Mouse (Mus musculus) ZHBTc4 (cell line): Measurements from ENCODE around the gene Dnajb8.
A peak's percentile ranks its signal among the peaks of the same experiment; 100 is the strongest.

Experiments used
- DNase-seq: peaks from one replicate; pipeline ENCODE4 v3.0.0-alpha.2; 2011; ENCODE audit warnings: low read depth, low spot score

Dnajb8 gene

DNA sequence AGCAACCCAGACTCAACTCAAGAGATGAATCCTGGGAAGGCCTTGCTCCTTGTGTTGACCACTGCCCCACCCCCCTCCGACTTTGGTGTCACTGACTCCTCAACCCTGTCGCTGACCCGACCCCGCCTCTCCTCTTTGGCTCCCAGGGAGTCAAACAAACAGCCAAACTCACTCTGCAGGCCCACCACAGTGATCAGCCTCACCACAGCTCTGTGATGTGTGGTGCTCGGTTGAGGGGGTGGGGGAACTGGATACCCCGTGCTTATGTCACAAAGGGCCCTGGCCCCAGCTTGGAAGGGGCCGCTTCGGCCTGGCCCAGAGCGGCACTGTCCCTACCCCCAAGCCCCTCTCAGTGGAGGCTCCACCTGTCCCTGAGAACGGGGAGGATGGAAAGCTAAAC lies at the start of gene Dnajb8:
TSS of gene Dnajb8 (plus strand) at position 301 of the 400 bp plus-strand sequence.
- DNase-seq = no peak

DNA sequence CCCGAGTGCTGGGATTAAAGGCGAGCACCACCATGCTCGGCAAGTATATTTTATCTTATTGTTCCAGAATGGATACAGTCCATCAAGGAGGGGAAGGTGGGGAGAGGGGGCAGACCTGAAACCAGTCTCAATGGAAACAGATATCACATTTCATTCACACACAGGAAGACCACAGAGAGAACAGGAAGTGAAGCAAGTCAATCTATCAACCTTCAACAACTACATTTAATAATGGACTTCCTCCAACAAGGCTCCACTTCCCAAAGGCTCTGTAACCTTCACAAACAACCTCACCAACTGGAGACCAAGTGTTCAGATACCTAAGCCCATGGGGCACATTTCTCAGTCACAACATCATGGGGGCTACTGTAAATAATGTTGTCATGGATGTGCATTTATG lies 47.9 kb upstream of the Dnajb8 start:
- DNase-seq = no peak

DNA sequence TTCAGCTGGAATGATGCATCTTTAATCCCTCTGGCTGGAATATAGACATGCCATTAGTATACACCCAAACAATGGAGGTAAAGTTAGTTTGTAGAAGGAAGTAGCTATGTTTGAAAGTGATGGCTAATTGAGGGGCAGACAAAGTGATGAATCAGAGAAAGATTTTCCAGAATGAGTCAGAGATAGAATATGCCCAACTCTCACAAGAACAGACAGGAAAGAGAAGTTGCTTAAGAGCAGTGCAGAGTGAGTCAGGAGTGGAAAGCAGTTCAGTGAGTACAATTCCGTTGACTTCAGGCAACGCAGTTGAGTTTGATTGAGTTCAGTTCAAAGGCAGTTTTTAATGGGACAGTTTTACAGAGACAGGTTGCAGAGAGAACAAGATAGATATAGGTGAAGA lies 47.4 kb upstream of the Dnajb8 start:
- DNase-seq = no peak

DNA sequence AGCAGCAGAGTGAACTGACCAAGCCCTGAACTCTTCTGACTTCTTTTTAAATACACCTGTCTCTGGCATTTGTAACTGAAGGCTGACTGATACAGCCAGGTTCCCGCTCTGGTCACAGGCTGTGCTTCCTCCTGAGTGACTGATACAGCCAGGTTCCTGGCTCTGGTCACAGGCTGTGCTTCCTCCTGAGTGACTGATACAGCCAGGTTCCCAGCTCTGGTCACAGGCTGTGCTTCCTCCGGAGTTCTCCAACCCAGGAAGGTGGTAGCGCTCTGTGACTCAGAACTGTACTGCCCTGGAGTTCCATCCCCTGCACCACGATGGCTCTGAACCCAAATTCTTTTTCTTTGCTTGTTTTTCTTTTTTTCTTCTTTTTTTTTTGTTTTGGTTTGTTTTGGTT lies 37.4 kb upstream of the Dnajb8 start:
- DNase-seq = no peak

DNA sequence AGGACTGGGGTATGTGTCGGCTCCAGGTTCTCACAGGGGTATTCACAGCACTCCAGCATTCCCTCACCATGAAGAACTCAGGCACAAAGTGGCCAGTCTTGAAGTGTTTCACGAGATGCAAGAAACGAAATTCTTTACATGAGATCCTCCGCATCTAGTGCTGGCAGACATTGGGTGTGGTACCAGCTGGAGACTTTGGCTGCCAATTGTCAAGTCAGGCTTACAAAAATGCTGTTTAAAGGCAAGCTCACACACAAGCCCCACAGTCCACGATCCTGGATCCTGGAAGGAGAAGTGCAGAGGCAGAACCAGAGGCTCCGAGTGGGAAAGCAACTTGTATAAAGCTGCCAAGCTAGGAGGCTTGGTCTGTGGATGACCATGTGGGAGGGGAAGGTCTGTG lies 33.9 kb upstream of the Dnajb8 start:
- DNase-seq = no peak

DNA sequence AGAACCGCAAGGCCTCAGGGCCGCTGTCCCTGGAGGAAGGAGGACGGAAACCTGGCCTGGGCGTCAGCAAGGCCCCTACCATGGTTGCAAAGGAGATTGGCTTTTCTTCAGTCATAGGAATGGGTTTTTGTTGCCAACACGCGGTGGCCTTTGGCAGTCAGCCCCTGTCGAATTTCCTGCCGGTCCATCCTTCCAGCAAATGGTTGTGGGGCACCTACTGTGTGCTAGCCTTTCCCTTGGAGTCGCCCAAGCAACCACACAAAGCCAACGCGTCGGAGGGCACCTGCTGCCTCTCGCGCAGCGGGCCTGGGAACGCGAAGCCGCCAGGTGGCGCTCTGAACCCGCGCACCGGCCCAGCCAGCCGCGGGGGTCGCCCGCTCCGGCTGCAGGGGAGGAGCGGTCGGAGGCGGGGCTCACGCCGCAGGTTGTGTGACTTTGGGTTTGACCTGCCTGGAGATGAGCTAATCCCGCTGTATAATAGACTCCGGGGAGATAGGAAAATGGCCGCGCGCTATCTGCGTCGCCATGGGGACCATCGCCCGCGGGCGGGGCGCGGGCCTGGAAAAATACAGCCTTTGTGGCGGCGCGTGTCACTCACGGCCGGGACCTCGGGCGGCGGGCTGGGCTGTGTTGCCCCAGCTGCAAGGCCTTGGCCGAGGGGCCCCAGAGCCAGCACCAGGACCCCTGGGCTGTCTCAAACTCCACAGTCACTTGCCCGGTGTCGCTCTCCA lies 32.6 kb upstream of the Dnajb8 start:
- DNase-seq = peak; percentile 98

DNA sequence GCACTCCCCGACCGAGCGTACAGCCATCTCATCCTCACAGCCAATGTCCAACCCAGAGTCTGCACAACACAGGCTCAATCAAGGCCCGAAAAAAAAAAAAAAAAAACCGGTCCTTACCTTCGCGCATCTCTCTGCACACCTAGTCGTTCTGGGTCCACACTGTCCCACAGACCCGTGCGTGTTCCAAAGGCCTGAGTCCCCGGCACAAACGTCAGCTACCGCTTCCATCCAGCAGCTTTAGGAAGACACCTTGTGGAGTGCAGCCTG lies 32.1 kb upstream of the Dnajb8 start:
- DNase-seq = no peak

DNA sequence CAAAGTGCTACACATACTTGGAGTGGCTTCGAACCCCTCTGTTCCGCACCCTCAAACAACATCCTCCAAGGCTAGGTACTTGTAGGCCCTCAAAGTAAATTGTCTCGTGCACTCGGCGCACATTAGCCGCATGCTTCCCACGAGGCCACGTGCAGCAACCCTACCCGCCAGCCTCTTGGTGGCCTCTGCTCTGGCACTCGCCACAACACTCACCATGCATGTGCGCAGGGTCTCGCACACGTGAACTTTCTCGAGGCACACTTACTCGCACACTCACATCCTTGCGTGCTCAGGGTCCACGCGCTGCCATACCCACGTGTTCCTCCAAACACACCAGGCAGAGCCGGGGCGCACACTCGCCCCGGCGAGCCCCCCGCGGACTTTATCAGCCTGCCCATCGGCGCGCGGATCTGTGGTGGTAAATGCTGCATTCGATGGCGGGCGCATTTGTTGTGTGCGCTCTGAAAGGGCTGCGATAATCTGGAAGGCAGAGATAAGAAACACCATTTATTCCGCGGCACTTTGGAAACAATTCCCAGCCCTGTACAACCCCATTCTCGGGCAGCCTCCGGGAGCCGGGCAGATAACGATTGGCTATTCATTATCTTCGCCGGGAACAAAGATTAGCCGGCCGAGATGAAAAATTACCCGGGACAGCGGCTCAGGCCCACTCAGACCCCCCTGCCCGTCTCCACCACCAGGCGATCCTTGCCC lies 31.6 kb upstream of the Dnajb8 start:
- DNase-seq = peak; percentile 55

DNA sequence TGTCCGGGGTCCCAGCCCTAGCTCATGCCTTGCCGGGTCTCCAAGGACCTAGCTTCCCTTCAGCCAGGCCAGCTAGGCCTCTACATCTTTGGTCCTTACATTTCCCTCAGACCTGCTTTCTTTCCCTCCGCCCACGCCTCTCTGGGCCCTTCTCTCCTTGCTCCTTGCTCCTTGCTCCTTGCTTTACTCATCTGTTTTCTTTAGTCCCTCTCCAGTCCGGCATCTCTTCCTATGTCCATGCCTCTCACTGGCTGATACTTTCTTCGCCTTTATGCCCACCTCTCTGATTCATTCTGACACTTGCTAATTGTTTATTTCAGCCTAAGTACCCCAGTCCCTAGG lies 31.1 kb upstream of the Dnajb8 start:
- no peak for DNase-seq

DNA sequence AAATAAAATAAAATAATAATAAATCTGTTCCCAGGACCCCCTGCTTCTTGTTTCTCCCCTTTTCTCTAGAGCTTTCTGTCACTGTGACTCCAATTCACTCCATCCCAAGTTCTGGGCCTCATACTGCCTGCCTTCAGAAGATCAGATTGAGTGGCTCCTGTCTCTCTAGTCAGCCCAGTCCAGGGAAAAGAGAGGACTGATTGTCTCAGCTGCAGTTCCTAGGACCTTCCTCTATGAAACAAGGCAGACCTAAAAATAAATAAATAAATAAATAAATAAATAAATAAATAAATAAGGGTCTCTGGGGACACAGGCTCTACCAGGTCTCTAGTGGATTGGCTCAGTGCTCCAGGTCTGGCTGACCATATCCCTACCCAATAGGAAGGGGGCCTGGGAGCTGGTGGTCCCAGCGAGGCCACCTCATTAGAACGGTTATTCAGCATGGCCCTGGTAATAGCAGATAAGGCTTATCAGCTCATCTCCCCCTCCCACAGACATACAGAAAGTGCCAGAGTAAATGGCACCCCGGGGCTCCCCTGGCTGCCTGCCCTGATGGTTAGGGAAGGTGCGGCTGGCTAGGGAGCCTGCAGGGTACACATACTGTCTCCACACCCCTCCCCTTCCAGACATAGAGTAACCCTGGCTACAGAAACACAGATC lies 30.5 kb upstream of the Dnajb8 start:
- DNase-seq = no peak

DNA sequence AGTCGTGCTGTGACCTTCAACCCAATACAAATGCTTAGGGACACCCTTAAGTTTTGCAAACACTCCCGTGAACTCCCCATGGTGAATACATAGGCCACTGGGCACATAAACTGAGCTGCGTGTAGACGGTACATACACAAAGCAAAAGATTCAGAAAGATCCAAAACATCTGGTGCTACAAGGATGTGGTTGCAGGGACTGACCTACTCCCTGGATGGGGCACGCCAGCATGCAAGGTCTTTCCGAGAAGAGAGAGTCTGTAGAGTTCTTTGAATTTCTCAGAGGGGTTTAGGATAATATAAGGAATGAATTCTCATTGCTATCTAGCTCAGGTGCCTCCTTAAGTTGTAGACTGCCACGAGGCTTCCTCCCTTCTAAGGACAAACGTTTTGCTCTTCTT lies 29.3 kb upstream of the Dnajb8 start:
- DNase-seq = no peak

DNA sequence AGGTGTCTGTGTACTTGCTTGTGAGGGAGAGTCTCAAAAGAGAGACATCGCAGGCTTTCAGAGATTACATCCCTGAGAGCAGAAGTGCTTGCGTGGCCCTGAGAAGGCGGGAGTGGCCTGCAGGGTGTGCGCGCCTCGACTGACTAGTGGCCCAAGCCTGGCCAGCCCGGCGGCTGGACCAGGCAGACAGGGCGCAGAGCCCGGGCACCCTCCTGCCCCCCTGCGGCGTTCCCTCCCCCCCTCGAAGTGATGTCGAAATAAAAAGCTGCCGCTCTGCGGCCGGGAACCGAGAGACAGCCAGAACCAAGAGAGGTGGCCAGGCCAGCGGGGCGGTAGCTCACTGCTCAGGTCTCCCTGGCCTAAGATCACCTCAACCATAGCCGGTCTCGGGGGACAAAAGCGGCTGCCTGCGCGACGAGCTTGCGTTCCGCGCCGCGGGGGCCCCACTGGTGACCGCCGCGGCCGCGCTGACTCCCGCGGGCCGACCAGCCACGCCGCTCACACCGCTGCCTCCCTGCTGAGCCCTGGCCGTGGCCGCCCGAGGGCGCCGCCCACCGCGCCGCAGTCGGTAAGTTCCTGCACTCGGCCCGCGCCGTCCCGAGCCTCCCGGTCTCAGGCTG lies 28.5 kb upstream of the Dnajb8 start, which contains the start of gene Gata2:
TSS of gene Gata2 (plus strand) at position 459 of the 620 bp plus-strand sequence.
- peak; percentile 32 for DNase-seq

DNA sequence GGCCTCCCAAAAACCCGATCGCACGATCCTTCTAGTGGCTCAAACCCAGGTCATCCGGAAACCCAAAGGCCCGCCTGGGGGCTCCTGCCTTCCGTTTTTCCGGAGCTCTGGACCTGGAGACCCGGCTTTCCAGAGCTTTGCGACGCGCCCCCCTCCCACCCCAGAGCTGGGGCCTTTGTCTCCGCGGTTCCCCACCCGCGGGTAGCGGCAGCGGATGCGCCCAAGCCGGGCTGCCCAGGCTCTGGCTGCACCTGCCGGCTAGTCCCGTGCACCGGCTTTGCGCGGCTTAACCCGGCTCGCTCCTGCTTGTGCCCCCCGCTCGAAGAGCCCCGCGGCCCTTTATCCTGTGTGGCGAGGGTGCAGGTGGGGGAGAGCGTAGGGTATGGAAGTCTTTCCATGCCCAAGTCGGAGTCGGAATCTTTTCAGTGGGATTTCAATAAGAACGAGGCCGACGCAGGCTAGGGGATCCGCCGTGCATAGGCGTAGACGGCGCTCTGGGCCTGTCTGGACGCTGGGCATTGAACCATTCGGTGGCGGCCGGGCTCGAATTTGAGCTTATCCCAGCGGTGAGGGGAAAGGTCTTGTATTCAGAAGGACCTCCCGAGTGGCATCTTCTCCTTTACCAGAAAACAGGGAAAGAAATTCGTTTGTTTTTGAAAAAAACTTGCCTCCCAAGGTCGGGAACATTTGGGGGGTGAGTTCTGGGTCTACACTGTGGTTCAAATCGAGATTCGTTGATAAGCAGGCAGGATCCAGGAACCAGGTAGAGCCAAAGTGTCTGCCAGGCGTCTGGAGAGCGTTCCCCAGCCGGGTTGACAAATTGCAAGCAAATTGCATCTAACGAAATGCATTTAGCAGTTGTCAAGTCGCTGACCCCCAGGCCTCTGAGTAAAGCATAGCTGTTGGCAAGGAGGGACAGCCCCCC lies 27.8 kb upstream of the Dnajb8 start:
- DNase-seq = peak; percentile 72

DNA sequence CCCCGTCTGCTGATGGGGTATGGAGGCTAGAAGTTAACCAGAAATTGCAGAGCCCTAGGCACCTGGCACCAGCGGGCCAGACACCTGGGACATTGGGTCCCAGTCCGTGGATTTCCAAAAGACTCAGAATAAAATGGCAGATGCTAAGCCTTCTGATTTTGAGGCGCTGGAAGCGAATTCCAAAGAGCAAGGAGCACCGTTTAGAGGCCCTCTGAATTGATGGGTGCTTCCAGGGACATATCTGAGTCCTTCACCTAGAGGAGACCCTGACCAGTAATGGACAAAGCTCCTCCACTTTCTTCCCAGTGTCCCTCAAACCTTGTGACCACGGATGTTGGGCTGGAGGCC lies 27.1 kb upstream of the Dnajb8 start:
- DNase-seq = peak; percentile 41

DNA sequence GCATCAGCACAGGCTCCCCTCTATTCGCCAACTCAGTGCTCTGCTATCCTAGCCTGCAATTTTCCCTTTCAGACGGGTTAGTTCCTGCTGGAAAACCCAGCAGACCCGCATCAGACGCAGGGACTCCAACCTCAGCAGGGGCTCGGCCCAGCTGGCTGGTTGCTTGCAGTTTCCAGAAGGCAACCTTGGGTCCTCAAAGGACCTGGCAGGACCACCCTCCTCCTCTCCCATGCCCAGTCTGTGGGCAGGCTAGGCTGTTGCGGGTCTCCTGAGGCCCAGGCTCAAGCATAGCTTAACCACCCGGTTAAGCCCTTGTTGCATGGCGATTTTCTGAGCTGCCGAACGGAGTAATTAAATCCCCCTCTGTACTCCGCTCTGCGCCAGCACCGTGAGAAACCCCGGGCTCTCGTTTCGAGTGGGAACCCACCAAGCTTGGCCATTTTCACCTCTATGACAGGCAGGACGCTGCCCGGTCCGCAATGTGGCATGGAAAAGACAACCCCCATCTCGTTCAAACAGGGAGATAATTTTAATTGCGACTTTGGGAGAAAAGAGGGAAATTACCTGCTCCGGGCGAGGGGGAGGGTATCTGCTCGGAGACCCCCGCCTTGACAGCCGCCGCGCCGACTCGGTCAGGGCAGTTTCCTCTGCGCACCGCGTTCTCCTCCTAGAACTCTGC lies 25.9 kb upstream of the Dnajb8 start:
- DNase-seq = peak; percentile 57

DNA sequence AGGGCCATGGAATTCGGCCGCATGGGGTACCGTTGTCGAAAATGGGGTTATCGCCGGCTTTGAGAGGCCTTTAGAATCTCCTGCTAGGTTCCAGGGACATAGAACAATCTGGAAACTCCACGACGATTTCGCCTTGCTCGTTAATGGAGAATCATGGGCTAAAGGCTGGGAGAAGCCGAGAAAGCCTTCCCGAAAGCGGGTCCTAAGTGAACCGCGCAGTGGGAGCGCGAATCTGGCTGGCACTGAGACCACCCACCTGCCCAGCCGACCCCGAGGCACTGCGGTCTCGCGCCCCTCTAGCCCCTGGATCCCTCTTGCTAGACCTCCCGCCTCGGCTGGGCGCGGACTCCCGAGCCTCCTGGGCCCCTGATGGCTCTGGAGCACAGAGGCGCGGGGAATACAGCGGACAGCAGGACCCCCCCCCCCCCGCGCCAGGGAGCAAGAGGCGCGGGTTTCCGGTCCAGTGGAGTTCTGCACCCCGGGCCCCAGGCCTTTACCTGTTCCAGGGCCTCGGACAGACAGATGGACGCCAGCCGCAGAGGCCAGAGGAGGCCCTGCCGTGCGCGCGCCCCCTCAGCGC lies 25.2 kb upstream of the Dnajb8 start:
- DNase-seq = peak; percentile 55

DNA sequence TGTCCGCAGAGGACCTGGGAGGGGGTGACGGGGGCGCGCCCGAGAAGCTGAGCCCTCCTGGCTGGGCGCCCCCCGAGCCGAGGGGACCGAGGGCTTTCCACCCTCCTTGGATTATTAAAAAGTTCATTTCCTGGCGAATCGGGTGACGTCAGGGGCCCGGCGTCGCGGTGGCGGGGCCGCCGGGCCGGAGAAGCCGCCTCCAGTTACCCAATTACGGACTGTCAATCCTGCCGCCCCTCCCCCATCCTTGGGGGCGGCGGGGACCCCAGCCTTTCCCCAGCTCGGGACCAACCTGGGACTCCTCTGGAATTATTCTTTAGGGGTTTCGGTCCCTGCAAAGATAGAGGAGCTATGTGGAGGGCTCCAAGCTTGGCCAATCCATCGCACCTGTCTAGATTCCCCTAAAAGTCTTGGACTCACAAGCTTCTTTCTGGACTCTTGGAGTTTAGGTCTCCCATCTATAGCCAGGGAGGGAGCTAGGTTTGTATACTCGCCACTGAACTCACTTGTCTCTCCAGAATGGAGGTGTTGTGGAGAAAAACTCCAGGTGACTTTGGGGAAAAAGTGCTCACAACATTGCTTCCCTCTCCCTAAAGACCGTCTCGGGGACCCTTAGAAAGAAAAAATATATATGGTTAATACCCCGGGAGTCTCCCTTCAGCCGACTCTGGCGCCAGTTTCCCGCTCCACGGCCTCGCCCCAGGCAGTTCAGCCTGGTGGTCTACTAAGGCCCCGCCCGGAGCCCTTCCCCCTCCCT lies 24.6 kb upstream of the Dnajb8 start:
- peak; percentile 35 for DNase-seq

DNA sequence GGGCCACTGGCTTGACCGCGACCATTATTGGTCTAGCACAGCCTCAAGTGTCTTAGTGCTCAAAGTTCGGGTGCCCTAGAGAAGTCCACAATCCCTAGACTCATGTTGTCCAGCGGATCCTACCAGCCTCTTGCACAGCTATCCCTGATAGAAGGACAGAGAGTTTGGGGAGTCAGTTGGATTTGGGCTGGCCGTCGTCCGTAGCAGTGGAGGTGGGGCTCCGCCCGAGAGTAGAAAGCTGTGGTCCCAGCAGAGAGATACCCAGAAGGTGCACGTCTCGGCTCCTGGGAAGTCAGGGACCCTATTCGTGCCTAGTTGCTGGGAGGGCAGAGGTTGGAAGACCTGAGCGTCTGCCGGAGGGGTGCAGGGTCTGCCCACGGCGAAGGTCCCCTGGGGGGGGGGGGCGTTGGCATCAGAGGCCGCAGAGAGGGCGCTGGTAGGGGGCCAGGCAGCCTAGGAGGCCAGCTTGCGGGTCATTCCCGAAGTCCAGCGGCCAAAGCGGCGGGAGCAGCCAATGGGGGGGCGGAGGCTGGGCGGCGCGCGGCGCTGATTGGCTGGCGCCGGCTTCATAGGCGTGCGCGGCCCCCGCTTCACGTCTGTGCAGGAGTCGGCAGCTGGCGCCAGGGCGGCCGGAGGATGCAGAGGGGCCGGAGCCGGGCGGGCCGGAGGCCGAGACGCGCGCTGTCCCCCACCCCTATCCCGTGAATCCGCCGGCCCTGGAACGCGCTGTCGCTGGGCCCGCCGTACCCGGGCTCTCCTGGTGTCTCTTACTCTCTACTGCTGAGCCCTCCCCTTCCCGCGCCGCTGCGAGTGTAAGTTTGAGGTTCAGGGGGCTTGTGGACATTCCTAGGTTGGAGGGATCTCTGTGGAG lies 23.8 kb upstream of the Dnajb8 start:
- peak; percentile 80 for DNase-seq
